Mouse (Mus musculus) liver, embryonic 15.5 days (tissue): Measurements from ENCODE around the gene Ppp1r10. TPM values are rescaled to one million over a fixed set of nuclear protein-coding genes. Genes with fewer than 3 reads are reported as not detected.

Source experiments
- ATAC-seq: fragments of 200-750 bp; cut with Nextera tagmentation; 2 replicates; pipeline ENCODE4 v1.8.0; 2017; ENCODE audit warnings: moderate number of reproducible peaks, mild to moderate bottlenecking, moderate library complexity; ENCODE audit not compliant: insufficient read depth
- H3K27ac ChIP-seq: fragments of 300-500 bp; sonication (generic); replicated peaks from 2 replicates; pipeline ENCODE4 v1.5.1; 2015; ENCODE audit warnings: mild to moderate bottlenecking, inconsistent platforms
- H3K27me3 ChIP-seq: fragments of 300-500 bp; sonication (generic); 2 replicates; pipeline ENCODE4 v1.6.1; 2015; ENCODE audit warnings: mild to moderate bottlenecking, inconsistent platforms
- H3K36me3 ChIP-seq: fragments of 300-500 bp; sonication (generic); replicated peaks from 2 replicates; pipeline ENCODE4 v1.6.1; 2015; ENCODE audit warnings: moderate library complexity, mild to moderate bottlenecking, inconsistent platforms
- H3K4me1 ChIP-seq: fragments of 300-500 bp; sonication (generic); replicated peaks from 2 replicates; pipeline ENCODE4 v1.6.1; 2015; ENCODE audit warnings: inconsistent platforms
- H3K4me2 ChIP-seq: fragments of 300-500 bp; sonication (generic); 2 replicates; pipeline ENCODE4 v1.6.1; 2015; ENCODE audit warnings: moderate library complexity, mild to moderate bottlenecking, inconsistent platforms
- H3K4me3 ChIP-seq: fragments of 300-500 bp; sonication (generic); replicated peaks from 2 replicates; pipeline ENCODE4 v1.5.1; 2015; ENCODE audit warnings: mild to moderate bottlenecking, inconsistent platforms
- H3K9ac ChIP-seq: fragments of 300-500 bp; sonication (generic); 2 replicates; pipeline ENCODE4 v1.6.1; 2015; ENCODE audit warnings: moderate library complexity, mild to moderate bottlenecking, inconsistent platforms
- H3K9me3 ChIP-seq: fragments of 300-500 bp; sonication (generic); replicated peaks from 2 replicates; pipeline ENCODE4 v1.6.1; 2016; ENCODE audit warnings: inconsistent platforms
- WGBS: fragments of 180-500 bp; shearing (Covaris S2); methylation state at CpG from one replicate; pipeline ENCODE4 v1.1.7; 2015; ENCODE audit warnings: mixed read lengths; ENCODE audit not compliant: insufficient replicate concordance; 5-methylcytosine and 5-hydroxymethylcytosine counted together
- polyA plus RNA-seq: library from polyadenylated mRNA; unstranded; fragments of >200 nt; fragmentation: Nextera tagmentation; extraction: Ambion mirVana; gene quantifications from 2 replicates; pipeline ENCODE4 v1.2.1, GENCODE M21; 2015

Gene Ppp1r10
- polyA plus RNA-seq, result 20.9 and 22.3 TPM in 2 replicates

DNA sequence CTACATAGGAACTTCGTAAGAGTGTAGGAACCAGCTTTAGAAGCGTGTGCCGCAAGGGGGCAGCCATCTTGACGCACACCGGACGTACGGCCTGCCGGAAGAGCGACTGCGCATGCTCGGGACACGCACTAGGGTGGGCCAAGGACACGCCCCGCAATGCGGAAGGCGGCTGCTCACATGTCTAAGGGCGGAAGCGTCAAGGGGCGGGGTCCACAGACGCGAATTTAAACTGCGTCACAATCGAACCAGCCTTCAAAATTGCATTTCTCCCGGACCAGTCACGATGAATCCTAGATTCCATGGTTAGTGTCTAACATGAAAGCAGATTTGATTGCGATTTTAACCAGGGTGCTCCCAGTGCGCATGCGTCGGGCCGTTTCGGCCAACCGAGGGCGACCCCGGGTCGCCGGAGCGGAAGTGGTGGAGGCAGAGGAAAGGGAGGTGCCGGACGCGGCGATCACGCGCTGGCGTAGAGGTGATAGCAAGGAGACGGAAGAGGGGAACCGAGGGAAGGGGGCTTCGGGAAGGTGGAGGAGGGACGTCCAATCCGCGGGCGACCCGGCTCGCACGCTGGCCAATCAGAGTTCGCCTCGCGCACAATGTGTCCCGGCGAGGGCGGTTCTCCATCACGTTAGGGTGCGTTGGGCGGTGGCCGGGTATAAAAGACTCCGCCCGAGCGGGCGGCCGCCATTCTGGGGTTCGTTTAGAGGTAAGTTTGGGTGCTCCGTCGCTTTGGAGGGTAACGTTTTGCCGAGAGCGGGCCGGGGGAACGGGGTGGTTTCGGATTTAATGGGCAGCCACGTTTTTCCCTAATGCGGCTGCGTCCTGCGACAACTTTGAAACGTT lies at the start of gene Ppp1r10, which contains the start of gene Mrps18b:
Ppp1r10 (plus strand) TSS at position 138 of the 846 bp plus-strand sequence.
Mrps18b (minus strand) TSS at position 93 of the 846 bp plus-strand sequence.
- under 1% methylated on average over 83 of the region's 83 CpGs for WGBS
- Histone ChIP-seq H3K4me1 (peaks cover 64% of the 10 kb centered on the region), H3K9me3 (no peaks in the 10 kb centered on the region), H3K4me2 (peak within 1 kb of the TSS; percentile 82), H3K36me3 (peaks cover 51% of the 10 kb centered on the region), H3K27ac (peak within 1 kb of the TSS; percentile 96), H3K9ac (peak within 1 kb of the TSS; percentile 87), H3K4me3 (peak within 1 kb of the TSS; percentile 77), H3K27me3 (no peaks in the 10 kb centered on the region)
- ATAC-seq, result peak; percentile 87

DNA sequence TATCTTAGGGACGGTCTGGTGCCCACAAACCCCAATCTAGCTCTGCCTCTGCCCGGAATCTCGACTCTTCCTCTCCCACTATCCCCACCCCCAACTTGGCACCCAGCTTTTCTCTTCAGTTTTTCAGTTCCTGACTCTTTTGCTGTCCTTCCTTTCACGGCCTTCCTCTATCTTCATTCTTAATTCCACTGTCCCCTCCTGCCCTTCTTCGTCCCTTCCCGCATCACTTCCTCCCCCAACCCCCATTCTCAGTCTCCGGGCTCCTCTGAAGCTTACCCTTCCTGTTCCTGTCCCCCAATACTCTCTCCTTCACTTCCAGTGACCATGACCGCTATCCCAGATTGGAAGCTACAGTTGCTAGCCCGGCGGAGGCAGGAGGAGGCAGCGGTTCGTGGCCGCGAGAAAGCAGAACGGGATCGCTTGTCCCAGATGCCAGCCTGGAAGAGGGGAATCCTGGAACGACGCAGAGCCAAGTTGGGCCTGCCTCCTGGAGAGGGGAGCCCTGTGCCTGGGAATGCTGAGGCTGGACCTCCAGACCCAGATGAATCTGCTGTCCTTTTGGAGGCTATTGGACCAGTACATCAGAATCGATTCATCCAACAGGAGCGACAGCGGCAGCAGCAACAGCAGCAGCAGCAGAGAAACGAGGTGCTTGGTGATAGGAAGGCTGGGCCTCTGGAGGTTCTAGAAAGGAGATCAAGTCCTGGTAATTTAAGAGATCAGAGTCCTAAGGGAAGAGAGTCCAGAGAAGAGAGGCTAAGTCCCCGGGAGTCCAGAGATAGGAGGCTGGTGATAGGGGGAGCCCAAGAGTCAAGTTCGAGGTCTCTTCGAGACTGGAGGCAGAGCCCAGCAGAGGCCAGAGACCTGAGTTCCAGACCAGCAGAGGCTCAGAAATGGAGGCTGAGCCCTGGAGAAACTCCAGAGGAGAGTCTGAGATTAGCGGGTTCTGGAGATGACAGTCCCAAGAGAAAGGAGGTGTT lies 49.0 kb upstream of the Ppp1r10 start:
- Histone ChIP-seq H3K27me3 (peaks cover 83% of the 10 kb centered on the region), H3K4me1 (peaks cover 61% of the 10 kb centered on the region), H3K4me3 (peak overlapping the region; percentile 58), H3K9ac (peak overlapping the region; percentile 44), H3K4me2 (peak overlapping the region; percentile 78), H3K9me3 (no peaks in the 10 kb centered on the region), H3K27ac (peak overlapping the region; percentile 82), H3K36me3 (peaks cover 8% of the 10 kb centered on the region; the same call in 1 of the 2 replicates)
- ATAC-seq, result no peak
- 4% methylated on average over 26 of the region's 26 CpGs for WGBS

DNA sequence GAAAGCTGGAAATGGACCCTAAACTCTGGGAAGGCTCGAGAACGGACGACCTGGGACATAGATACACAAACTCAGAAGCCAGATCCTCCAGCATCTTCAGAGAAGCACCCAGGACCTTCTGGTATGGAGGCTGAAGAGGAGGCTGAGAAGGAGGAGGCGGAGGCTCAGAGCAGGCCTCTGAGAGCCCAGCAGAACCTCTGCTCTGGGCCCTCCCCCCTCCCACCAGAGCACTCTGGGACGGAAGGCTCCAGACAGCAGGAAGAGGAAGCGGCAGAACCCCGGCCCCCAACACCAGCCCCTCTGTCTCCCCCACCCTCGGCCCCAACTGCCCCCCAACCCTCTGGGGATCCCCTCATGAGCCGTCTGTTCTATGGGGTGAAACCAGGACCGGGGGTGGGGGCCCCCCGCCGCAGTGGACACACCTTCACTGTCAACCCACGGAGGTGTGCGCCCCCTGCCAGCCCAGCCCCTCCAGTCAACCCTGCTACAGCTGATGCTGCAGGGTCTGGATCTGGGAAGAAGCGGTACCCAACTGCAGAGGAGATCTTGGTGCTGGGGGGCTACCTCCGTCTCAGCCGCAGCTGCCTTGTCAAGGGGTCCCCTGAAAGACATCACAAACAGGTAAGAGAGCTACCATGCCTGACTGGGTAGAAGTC lies 47.9 kb upstream of the Ppp1r10 start:
- Histone ChIP-seq H3K4me3 (peak overlapping the region; percentile 58), H3K36me3 (peaks cover 8% of the 10 kb centered on the region; the same call in 1 of the 2 replicates), H3K27ac (peak overlapping the region; percentile 82), H3K4me1 (peaks cover 71% of the 10 kb centered on the region), H3K4me2 (peak overlapping the region; percentile 78), H3K27me3 (peaks cover 86% of the 10 kb centered on the region), H3K9ac (peak overlapping the region; percentile 44), H3K9me3 (no peaks in the 10 kb centered on the region)
- no peak for ATAC-seq
- WGBS, result 11% methylated on average over 17 of the region's 17 CpGs

DNA sequence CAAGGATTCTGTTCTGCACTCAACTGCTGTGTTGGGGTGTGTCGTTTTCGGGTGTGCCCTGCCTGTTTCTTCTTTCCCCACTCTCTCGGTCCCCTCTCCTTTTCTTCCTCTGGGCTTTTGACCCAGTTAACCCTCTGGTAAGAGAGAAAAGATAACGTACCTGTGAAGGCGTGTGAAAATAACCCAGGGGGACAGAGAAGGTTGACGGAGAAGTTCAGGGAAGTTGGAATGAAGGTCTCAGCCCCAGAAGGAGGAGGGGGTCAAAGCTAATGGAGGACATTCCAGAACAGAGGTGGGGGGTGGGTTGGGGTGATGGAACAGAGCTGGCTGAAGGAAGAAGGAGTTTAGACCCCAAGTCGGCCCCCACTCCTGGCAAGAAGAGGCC lies 47.3 kb upstream of the Ppp1r10 start:
- Histone ChIP-seq H3K27me3 (peaks cover 80% of the 10 kb centered on the region), H3K4me3 (peak overlapping the region; percentile 58), H3K4me1 (peaks cover 77% of the 10 kb centered on the region), H3K9me3 (no peaks in the 10 kb centered on the region), H3K9ac (peak overlapping the region; percentile 44; the same call in 1 of the 2 replicates), H3K4me2 (peak overlapping the region; percentile 78), H3K36me3 (peaks cover 8% of the 10 kb centered on the region; the same call in 1 of the 2 replicates), H3K27ac (peak overlapping the region; percentile 82)
- no peak for ATAC-seq
- WGBS, result 3% methylated on average over 7 of the region's 7 CpGs

DNA sequence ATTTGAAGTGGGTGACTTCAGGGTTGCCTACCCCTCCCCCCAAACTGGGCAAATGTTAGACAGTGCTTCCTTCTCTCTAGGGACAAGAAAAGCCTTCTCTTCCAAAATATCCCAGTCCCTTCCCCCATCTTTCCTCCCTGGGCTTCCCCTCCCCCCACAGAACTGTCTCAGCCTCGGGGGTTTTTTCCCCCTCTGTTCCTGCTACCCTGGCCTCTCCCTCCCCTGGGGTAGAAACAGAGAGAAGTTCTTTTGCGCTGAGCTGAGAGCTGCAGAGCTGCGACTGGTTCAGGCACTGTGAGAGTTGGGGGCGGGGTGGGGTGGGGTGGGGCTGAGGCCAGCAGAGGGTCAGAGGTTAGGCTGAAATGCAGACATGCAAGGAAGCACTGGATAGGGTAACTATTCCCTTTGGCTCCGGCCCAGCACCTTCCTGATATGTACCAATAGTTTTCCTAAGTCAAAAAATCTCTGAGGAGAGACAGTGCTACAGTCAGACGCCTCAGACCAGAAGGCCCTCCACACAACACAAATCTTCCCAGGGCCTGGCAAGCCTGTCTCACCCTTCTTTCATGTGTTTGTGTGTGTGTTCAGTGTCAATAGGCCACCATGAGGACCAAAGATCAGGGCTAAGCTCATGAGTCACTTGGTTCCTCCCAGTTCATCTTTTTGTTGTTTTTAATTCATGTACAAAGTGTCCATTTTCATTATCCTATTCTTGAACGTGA lies 46.7 kb upstream of the Ppp1r10 start:
- Histone ChIP-seq H3K36me3 (peaks cover 6% of the 10 kb centered on the region; the same call in 1 of the 2 replicates), H3K4me2 (peak overlapping the region; percentile 78), H3K9ac (0 out of 2 replicates have a peak overlapping the region, but pooled peaks have one; percentile 44), H3K4me3 (peak overlapping the region; percentile 58), H3K27ac (peak overlapping the region; percentile 82), H3K27me3 (peaks cover 74% of the 10 kb centered on the region), H3K9me3 (no peaks in the 10 kb centered on the region), H3K4me1 (peaks cover 79% of the 10 kb centered on the region)
- peak; percentile 48 for ATAC-seq
- WGBS, result 7% methylated on average over 7 of the region's 7 CpGs

DNA sequence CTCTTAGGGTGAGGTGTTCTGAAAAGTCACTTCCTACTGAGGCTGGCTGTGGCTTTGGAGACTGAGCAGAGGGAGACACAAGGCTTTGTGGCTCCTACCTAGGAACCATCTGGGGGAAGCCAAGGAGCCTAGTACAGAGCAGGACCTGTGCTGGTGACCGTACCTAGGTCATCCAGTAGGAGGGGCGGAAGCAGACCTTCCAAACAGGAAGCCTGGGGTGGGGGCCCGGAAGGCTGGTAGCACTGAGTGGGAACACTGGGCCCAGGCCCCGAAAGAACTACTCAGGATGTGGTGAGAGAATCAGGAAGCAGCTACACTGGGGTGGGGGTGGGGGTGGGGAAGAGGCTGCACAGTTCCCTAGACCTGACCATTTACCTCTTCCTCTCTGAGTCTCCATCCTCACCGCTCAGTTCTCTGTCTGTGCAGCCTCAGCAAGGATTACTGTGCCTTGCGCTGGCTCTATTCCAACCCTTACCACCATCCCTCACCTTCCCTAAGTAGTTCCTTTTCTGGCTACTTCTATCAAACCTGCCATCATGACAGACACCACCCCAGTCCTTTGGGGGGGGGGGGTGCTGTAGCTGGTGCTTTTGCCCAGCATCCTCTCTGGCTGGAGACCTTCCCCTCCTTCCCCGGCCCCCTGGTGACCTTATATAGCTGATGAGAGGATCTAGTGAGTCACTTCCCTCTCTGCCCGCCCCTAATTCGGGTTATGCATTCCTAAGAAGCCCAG lies 45.9 kb upstream of the Ppp1r10 start:
- Histone ChIP-seq H3K4me2 (peak overlapping the region; percentile 78), H3K27ac (peak overlapping the region; percentile 82), H3K36me3 (peaks cover 13% of the 10 kb centered on the region; the same call in 1 of the 2 replicates), H3K27me3 (peaks cover 66% of the 10 kb centered on the region), H3K4me3 (peak overlapping the region; percentile 58), H3K9ac (no peak overlapping the region), H3K9me3 (no peaks in the 10 kb centered on the region), H3K4me1 (peaks cover 78% of the 10 kb centered on the region)
- ATAC-seq, result peak; percentile 26
- WGBS, result 29% methylated on average over 9 of the region's 9 CpGs

DNA sequence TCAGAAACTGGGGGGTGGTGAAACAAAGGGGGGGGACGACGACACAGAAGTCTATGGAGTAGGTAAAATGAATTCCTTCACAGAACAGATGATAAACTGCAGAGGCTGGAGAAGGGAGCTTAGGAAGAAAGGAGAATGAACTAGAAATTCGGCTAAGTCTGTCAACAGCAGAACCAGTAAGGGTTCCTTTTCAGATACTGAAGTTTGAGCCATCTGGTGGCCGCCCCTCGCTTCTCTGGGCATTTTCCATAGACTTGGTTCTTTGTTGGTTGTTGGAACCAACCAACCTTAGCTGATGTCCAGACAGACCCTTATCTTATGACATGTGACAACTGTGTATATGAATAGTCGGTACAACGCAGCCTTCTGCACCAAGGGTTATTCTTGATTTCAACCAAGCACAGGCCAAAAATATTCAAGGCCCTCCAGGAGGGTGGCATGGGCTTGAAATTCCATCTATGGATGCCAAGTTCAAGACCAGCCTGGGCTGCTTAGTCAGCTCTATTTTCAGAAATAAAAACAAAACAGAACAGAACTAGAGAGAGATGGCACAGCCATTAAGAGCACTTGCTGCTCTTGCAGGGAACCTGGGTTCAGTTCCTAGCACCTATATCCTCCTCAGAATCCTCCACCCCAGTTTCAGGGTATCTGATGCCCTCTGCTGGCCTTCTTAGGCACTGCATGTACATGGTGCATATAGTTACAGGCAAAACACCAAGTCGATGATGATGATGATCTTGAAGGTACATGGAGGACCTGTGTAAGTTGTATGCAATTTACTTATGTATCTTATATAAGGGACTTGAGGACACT lies 45.1 kb upstream of the Ppp1r10 start:
- peak overlapping the region; percentile 78 for H3K4me2 ChIP-seq
- peaks cover 18% of the 10 kb centered on the region for H3K36me3 ChIP-seq
- H3K9ac ChIP-seq, result no peak overlapping the region
- H3K4me3 ChIP-seq, result peak overlapping the region; percentile 58
- peak overlapping the region; percentile 82 for H3K27ac ChIP-seq
- 34% methylated on average over 8 of the region's 8 CpGs for WGBS
- no peaks in the 10 kb centered on the region for H3K9me3 ChIP-seq
- no peak for ATAC-seq
- H3K27me3 ChIP-seq, result peaks cover 58% of the 10 kb centered on the region
- peaks cover 70% of the 10 kb centered on the region for H3K4me1 ChIP-seq

DNA sequence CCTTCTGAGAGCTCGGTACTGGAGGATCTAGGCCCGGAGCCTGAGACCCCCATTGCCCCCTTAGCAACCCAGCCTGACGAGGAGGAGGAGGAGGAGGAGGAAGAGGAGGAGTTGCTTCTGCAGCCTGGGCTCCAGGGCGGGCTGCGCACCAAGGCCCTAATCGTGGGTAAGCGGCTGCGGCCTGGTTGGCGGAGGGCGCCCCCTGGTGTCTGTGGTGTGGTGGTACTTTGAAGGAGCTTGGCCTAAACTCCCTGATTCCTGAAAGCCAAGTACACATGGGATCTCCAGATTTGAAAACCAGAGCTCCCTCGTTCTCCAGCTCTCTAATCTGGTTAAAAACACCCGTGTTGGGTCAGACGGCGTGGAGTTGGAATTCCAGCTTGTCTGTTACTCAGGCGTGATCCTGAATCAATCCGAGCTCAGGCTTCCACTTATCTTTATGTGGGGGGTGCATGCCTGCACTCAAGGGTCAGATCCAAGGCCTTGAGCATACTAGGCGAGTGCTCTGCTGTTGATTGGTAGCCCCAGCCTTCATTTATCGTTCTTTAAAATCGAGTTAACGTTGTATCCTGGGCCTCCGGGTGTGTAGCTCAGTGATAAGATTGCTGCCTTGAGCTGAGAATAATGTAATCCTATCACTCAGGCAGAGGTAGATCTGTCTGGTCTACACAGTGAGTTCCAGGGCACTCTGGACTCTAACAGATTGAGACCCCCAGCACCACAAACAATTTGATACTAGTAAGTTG lies 42.3 kb upstream of the Ppp1r10 start:
- H3K4me2 ChIP-seq, result peak overlapping the region; percentile 30
- H3K4me3 ChIP-seq, result no peak overlapping the region
- WGBS, result 9% methylated on average over 21 of the region's 21 CpGs
- peak overlapping the region; percentile 42 for H3K9ac ChIP-seq
- ATAC-seq, result peak; percentile 42
- peaks cover 30% of the 10 kb centered on the region for H3K27me3 ChIP-seq
- 0 out of 2 replicates have a peak overlapping the region, but pooled peaks have one; percentile 24 for H3K27ac ChIP-seq
- H3K4me1 ChIP-seq, result peaks cover 42% of the 10 kb centered on the region
- no peaks in the 10 kb centered on the region for H3K9me3 ChIP-seq
- peaks cover 20% of the 10 kb centered on the region for H3K36me3 ChIP-seq
